Mouse (Mus musculus): ENCODE results near the gene Dhrs4.

The Dhrs4 gene

DNA sequence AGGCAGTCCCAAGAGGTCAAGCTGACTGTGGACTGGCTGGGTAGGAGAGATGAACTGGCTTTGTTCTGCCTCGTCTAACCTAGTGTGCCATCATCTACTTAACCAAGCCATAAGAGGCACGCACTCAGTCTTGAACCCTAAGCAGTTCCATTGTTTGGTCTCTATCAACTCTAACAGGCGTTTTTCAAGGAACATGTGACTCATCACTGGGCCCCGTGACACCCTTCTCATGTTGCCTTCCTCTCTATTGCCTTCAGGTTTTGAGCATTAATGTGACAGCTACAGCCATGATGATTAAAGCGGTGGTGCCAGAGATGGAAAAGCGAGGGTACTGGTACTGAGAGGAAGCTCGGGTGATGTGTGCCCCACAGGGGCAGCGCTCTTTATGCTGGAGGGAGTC lies 8.3 kb downstream of the Dhrs4 start:
- DNase-seq (ENCODE audit: low spot score), result no peak

DNA sequence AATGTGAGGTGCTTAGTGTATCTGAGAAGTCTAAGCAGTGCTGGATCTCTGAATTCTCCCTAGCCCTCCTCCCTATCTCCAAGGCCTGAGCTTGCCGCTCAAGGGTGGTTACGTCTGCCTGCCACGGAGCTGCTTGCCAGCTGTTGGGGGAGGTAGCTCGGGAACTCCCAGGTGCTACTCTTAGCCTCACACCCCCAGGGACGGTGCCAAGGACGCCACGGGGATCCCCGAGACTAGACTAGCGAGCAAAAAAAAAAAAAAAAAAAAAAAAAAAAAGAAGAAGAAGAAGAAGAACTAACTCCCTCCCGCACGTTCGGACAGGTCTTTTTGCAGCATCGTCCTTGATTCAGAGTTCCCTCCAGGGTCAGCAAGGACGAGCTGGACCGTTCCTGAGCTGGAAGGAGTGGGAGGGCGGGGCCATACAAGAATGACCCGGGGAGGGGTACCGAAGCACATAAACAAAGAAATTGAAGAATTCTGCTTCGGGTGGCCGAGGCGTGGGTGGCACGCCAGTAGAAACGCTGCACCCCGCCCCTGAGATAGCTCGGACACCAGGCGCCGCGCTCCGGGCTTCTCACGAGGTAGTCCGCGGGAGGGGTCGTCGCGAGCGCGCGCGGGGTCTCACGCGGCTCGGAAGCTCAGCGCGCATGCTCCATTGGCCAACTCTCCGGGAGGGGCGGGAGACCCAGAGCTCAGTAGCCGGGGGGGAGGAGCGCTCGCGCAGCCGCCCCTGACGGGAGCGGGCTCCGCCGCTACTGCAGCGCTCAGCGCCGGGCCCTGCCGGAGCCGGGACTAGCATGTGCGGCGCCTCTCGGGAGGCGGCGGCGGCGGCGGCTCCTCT lies 12.0 kb downstream of the Dhrs4 start, which contains the start of gene Carmil3:
Carmil3 (plus strand) TSS at position 291 of the 841 bp plus-strand sequence.
- DNase-seq (ENCODE audit: low spot score), result no peak

DNA sequence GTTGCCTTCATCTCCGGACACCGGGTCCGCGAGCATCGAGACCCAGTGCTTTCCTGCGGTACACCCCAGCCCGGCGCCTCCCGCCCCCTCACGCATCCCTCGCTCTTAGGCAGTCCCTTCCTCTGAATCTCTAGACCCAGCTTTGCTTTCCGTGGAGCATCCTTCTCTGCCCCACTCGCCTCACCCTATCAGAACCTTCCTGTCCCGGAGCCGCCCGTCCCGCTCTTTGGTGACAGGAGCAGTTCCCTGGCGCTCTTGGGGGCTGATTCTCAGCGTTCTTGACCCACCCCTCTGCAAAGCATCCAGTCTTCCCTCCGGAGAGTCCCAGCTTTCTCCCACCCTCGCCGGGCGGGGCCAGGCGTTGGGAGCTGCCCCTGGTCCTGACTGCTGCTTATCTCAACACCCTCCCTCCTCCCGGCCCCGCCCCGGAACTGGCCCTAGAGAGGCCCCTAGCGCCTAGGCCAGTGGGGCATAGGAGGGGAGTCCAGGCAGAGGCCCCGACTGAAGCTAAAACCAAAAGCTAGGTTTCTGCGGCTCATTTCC lies 12.8 kb downstream of the Dhrs4 start:
- no peak for DNase-seq (ENCODE audit: low spot score)

DNA sequence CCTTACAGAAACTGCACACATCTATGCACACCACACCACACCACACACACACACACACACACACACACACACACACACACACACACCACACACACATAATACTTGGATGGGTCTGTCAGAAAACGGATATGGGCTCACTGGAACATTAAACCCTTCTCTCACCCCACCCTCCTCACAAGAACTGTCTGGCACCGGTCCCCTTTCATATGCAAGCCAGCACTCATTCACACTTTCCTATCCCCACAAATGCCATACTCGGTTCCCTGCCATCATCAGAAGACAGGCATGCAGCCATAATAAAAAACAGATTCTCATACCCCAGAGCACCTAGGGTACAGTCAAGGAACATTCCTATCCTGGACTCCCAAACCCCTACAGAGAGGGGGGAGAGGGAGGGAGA lies 13.5 kb downstream of the Dhrs4 start:
- DNase-seq (ENCODE audit: low spot score), result no peak

DNA sequence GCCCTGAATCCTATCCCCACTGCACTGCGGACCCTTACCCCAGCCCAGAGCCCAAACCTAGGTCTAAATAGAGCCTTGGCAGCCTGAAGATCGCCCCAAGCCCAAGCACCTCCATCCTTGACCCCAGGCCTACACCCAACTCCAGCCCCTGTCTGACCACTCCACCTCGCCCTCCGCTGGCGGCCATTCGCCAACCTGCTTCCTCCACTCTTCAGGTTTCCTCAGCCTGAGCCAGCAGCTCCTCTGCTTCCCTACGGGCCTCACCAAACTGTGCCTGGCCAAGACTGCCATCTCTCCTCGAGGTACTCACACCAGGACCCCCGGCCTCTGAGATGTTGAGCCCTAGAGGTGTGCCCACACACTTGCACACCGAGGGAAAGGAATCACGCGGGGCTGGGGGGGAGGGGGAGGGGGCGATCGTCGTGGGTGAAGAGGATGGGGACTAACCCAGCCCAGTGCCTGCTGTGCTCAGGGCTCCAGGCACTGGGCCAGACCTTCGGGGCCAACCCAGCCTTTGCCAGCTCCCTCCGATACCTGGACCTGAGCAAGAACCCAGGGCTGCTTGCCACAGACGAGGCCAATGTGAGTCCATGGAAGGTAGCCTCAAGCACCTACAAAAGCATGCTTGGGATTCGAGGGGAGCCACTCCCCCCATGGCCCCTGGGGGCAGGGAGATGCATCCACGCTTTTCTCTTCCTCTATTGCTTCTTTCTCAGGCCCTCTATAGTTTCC lies 17.1 kb downstream of the Dhrs4 start:
- no peak for DNase-seq (ENCODE audit: low spot score)

DNA sequence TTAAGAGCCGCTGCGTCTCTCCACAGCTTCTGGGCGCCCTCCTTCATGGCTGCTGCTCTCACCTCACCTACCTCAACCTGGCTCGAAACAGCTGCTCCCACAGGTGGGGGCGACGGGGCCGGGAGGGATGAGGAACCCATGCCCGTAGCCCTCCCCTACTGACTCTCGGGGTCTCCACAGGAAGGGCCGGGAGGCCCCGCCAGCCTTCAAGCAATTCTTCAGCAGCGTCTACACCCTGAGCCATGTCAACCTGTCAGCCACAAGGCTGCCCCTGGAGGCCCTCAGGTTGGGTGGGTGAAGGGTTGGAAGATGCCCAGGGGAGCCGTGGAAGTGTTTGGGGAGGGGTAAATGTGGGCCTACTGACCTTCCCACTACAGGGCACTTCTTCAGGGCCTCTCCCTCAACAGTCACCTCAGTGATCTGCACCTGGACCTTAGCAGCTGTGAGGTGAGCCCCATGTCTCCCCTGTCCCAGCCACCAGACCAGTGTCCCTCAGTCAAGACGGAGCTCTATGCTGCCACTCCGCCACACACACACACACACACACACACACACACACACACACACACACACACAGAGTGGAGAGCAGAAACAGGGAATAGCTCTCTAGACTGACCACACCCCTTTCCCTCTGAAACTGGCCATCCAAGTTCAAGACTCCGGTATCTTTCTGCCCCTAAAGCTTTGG lies 18.3 kb downstream of the Dhrs4 start:
- DNase-seq (ENCODE audit: low spot score), result no peak

DNA sequence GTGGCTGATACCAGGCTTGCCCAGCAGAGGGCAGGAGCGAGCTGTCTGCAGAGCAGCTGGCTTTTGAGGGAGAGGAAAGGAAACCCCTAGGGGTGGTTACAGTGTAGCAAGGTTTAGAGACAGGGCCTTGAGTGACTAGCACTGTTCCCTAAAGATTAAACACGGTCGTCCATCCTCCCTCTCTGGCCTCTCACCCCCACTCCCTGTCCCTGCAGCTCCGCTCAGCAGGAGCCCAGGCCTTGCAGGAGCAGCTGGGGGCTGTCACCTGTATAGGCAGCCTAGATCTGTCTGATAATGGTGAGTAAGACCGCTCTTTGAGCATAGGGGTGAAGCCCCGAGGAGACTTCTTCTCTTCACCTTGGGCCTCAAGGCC lies 18.9 kb downstream of the Dhrs4 start:
- no peak for DNase-seq (ENCODE audit: low spot score)

DNA sequence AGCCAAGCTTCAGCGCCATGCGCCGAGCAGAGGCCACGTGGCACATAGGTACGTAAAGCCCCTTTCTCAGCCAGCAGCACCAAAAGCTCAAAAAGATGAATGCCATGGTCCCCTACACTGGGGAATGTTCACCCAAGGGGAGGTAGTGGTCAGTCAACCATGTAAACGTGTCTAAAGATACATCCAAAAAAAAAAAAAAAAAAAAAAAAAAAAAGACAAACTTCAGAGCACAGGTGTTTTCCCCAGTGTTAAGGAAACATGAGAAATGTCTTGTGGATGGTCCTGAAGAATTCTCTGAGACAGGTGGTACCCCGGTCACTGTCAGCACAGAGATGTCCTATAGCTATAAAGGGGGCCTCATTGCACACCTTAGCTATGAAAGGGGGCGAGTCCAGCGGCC lies 27.1 kb downstream of the Dhrs4 start:
- DNase-seq (ENCODE audit: low spot score), result no peak

DNA sequence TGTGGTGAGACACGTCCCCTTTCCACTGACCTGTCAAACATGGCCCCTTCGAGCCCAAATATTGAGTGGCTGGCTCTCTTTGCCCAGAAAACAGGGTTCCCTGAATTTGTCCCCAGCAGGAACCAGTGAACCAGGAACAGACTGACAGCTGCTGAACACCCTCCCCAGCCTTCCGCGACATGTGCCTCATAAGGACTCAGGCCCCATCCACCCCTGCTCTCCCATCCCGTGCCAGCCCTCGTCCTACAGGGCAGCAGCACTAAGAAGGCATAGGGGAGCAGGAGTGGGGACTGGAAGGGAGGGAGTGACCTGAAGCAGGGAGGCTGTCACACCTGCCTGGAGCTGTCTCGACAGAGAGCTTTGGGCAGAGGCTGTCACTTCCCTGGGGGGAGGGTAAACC lies 29.2 kb downstream of the Dhrs4 start:
- no peak for DNase-seq (ENCODE audit: low spot score)

DNA sequence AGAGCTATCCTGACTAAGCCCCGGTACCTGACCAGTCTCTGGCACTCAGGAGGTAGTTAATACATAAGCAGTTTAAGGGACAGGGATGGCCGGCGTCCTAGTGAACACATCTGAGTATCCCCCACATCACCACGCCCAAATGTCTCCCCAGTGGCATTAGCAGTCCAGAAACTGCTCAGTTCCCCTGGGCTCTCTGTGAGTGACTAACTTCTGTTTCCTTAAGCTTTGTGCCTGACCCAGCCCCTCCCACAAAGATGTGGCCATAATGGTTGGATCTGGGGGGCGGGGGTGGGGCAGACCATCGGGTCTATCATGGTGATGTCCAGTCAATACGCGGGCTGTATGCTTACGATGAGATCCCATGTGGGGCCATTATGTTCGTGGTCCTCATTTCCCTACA lies 31.0 kb downstream of the Dhrs4 start:
- no peak for DNase-seq (ENCODE audit: low spot score)

DNA sequence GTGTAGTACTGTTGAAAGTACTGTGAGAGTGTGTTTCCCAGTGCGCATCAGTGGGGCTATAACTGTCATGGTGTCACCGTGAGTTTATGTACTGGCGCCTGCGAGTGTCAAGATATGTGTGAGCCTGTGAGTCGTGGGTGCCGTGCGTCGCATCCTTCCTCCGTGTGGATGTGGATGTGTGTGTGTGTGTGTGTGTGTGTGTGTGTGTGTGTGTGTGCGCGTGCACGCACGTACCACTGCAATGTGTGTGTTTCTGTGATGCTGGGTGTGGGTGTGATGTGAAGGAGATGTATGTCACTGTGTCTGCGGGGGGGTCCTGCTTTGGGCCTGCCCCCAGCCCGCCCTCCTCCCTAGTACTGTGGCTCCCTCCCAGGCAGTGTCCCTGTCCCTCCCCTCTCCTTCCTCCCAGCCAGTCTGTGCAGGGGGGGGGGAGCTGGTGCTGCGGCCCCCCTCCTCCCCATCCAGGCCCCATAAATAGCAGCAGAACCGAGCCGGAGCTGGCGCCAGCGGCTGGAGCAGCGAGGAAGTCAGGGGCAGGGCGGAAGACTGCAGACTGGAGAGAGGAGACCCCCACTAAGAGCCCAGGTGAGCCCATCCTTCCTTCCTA lies 31.7 kb downstream of the Dhrs4 start, which contains the start of gene Cpne6:
Cpne6 (plus strand) TSS at position 321 of the 607 bp plus-strand sequence.
- DNase-seq (ENCODE audit: low spot score), result no peak

DNA sequence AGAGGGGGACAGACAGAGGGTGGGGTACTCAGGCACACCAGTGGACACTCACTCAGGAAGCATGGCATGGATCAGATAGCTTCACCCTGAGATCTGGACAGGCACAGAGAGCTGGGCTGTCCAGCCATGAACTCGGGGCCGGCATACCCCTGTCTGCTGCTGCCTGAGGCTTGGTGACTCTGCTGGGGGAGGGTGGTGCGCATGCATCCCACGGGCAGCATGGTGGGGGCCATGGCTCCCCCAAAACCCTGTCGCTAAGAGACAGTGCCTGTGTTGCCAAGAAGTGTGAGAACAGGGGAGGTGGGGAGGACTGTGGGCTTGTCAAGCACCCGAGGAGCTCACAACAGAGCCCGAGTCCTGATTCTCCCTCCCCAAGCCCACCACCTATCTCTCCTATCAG lies 32.5 kb downstream of the Dhrs4 start:
- DNase-seq (ENCODE audit: low spot score), result no peak

DNA sequence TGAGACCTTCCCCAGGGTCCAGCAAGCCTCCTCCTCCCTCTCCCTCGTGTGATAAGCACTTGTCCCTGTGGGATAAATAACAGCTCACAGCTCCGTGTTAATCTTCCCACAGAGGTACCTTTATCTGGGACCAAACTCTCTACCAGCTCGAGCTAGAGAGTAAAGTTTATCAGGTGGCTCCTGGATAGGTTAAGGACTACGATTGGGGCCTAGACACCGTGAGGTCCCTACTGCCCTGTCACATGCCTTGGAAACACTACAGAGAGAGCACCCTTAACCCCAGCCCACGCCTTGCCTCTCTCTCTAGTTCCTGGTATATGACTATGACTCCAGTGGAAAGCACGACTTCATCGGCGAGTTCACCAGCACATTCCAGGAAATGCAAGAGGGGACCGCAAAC lies 35.4 kb downstream of the Dhrs4 start:
- no peak for DNase-seq (ENCODE audit: low spot score)

DNA sequence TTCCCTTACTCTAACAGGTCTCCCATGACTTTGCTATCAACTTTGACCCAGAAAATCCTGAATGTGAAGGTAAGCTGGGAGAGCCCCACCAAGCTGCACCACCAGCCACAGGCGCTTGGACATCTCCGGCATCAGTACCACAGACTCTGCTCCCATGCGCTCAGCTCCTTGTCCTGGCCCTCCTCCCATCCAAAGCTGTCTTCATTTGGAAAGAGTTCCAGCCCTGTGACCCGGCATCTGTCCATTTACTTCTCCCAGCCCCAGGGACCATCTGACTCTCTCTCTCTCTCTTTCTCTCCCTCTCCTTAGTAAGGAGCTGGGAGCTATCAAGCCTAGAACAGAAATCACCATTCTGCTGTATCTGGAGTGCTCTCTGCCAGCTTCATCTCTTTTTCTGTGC lies 37.3 kb downstream of the Dhrs4 start:
- no peak for DNase-seq (ENCODE audit: low spot score)

DNA sequence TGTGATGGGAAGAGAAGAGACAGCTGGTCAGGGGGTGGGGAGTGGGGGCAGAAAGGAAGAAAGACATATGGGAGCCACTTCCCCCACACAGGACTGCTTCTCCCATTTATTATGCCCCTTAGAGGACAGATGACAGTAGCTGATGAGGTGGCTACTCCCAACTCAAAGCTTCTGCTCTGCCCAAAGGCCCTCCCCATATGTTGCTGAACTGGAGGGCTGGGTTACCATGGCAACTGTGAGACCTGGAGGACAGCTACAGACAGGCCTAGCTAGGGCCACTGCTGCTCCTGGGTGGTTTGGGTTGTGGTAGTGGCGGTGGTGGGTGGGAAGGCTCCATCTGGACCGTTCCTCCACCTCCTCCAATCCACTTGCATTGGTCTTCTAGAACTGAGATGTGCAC lies 40.3 kb downstream of the Dhrs4 start:
- DNase-seq (ENCODE audit: low spot score), result no peak

DNA sequence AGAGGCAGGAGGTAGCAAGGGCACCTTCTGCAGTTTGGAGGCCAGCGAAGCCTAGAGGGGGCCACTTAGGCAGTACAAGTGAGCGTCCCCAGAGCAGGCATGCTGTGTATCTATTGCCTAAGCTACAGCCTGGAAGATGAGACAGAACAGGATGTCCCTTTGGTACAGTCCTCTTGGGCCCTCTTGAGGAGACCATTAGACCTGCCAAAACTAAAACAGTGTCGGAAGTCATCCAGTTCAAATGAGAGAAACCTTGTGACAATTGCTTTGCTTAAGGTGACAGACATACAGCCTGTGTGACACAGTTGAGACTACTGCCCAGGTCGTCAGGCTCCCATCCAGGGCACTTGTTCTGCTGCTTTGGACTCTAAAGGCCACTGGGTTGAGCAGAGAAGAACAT lies 41.0 kb downstream of the Dhrs4 start:
- DNase-seq (ENCODE audit: low spot score), result no peak

DNA sequence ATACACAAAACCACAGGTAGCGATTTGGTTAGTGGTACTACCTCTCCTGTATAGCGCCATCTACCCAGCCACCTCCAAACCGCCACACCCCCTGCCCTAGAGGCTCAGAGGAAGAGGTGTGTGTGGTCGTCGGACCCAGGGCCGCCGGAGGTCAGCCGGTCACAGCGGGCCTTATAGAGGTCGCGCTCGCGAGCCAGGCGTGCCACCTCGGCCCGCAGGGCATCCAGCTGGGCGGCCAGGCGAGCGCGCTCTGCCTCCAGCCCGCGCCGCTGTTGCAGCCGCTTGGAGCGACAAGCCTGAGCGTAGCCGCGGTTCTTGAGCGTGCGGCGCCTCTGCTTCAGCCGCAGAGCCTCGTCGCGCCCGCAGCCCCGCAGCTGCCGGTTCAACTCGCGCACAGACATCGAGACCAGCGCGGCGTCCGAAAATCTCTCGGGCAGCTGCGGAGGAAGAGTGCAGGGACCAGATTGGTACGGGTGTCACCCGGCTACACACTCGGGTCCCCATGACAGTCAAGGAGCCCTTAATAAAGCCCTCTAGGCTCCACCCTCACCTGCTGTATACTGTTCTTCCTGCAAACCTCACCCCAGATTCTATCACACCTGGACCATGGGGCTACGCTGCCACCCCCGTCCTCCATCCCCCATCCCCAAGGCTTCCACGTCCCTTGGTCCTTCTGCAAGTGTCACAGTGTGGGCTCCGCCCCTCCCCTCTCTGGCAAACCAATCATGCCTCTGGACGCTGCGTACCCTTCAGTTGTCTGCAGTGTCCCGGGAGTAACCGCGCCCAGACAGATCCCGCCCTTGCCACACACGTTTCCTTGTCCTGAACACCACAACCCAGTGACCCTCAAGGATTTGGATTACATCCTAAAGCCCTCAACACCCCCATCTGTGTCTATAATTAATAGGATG lies 42.1 kb downstream of the Dhrs4 start:
- no peak for DNase-seq (ENCODE audit: low spot score)

DNA sequence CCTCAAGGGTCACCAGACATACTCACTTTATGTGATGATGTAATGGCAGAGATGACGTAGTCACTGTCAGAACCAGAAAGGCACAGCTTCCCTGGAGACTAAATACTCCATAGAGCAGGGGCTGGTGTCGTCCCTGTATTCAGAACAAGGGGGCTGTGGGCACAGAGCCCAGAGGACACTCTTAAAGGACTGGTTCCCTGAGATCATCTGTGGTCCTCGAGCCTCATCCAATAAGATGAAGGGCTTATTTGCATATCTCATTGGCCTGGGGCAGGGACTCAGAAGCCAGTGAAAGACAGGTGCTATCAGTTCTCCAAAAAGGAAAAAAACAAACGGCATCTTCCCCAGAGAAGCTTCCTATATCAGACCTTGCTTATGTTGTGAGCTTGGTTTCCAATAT lies 45.5 kb downstream of the Dhrs4 start:
- DNase-seq (ENCODE audit: low spot score), result no peak

DNA sequence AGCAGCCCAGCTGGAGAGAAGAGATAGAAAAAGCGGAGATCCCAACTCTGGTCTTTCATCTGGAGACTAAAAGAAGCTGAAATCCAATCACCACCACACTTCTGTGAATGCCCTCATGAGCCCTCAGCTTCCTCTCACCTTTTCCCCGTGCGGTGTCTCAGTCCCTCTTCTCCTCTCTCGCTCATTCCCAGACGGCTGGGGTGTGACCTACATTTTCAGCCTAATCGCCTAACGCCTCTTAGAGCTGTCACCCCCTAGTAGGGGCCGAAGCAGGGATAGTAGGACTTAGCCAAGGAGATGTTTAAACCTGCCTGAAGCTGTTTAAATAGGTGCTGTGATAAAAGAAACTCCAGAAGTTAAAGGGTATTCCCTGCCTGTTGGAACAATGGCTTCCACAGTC lies 46.2 kb downstream of the Dhrs4 start, which contains the start of gene Nrl:
Nrl (minus strand) TSS at position 197 of the 400 bp plus-strand sequence.
- no peak for DNase-seq (ENCODE audit: low spot score)

DNA sequence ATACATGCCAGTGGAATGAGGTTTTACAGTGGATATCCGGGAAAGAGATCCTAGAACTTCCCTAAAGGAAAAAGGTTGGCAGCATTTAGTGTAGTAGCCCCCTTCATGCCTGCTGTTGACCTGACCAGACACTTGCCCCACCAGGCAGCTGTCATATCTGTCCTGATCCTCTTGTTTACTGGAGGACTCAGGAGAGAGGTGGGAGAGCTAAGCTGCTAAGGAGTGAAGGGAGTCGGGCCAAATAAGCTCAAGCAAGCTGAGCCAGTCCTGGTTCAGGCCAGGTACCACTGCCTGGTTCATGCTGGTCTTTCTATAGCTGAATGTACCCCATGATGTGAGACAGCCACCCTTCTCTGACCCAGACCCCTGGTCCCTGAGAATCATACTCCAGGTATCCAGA lies 48.1 kb downstream of the Dhrs4 start:
- DNase-seq (ENCODE audit: low spot score), result no peak

DNA sequence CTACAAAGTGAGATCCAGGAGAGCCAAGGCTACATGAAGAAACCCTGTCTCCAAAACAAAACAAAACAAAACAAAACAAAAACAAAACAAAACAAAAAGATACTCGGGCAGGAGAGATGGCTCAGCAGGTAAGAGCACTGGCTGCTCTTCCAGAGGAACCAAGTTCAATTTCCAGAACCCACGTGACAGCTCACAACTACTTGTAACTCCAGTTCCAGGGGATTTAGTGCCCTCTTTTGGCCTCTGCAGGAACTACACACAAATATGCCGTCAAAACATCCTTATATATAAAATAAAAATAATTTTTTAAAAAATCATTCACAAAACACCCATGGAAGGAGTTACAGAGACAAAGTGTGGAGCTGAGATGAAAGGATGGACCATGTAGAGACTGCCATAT lies 49.4 kb downstream of the Dhrs4 start:
- no peak for DNase-seq (ENCODE audit: low spot score)

All from layer of hippocampus, adult 9-10 months (tissue).